Mouse (Mus musculus): ENCODE results near the gene Arhgap9. TPM values are rescaled to one million over a fixed set of nuclear protein-coding genes. Genes with fewer than 3 reads are reported as not detected.
A peak's percentile ranks its signal among the peaks of the same experiment; 100 is the strongest.
"Not testable (repeated sequence)": the region's sequence is repeated elsewhere in the genome, so short reads cannot be mapped to it uniquely, and the experiment has no call there.

Gene Arhgap9
- polyA plus RNA-seq, 1 experiment from 2014 or later = not detected

DNA sequence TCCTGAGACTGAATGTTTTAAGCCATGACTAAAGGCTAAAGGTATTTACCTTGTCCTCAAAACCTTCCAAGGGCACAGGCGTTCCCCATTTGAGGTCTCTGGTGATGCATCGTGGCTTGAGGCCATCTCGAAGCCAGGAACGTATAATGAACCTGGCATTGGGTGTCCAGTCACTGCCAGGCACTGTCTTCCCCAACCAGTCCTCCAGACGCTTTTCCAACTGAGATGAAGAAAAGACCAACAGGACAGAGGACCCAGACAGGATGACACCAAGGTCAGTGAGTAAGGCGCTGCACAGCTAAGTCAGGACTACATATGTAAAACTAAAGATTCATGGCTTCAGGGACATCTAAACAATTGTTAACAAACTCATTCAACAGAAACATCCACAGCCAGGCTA lies 21.4 kb upstream of the Arhgap9 start:
- ChIA-PET POLR2A (interaction anchor here (1.2 kb wide), 1 partner anchor 9 kb away, joined by 6 read pairs; no protein-coding TSS in a partner anchor), CTCF (no interaction called here)
- no peak for TF ChIP-seq CTCF (IDR thresholded peaks at IDR 0.05)
- no peaks in the 10 kb centered on the region for H3K27me3 ChIP-seq
- ATAC-seq (no peak), DNase-seq (ENCODE audit: low read depth, low spot score) (no peak)
- in situ Hi-C loops (cut with MboI; ENCODE audit: low pct_unique_long_range_greater_than_20kb) = no loop called here

DNA sequence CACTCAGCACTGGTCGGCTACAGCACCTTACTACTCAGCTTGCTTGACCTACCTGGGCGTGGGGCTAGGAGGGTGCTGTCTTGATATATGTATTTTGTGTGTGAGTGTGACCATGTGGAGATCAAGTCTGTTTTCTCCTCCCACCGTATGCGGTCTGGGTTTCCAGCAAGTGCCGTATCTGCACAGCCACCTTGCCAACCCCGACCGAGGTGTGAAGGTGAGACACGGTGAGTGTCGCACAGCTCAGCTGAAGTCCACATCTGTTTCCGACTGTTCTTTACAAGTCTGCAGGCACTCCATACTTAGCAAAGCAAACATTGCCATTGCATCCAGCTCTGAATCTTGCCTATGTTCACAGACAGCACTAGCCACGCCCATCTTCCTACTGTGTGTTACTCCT lies 18.6 kb upstream of the Arhgap9 start:
- in situ Hi-C loops (cut with MboI; ENCODE audit: low pct_unique_long_range_greater_than_20kb) = no loop called here
- no peak for TF ChIP-seq CTCF (IDR thresholded peaks at IDR 0.05)
- POLR2A ChIA-PET = interaction anchor here (0.6 to 1.2 kb wide), 2 partner anchors 12 to 21 kb away, joined by 3 to 4 read pairs; no protein-coding TSS in a partner anchor
- CTCF ChIA-PET = no interaction called here
- DNase-seq (ENCODE audit: low read depth, low spot score) = no peak
- no peak for ATAC-seq
- H3K27me3 ChIP-seq = no peaks in the 10 kb centered on the region

DNA sequence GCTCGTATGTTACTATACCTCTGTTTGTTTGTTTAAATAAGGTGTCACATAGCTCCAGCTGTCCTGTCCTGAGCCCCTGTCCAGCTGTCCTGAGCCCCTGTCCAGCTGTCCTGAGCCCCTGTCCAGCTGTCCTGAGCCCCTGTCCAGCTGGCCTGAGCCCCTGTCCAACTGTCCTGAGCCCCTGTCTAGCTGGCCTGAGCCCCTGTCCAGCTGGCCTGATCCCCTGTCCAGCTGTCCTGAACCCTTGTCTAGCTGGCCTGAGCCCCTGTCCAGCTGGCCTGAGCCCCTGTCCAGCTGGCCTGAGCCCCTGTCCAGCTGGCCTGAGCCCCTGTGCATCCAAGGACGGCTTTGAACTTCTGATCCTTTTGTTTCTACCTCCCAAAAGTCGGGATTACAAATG lies 12.6 kb upstream of the Arhgap9 start:
- ATAC-seq; H3K27me3 ChIP-seq; in situ Hi-C loops (cut with MboI; ENCODE audit: low pct_unique_long_range_greater_than_20kb); POLR2A ChIA-PET; DNase-seq (ENCODE audit: low read depth, low spot score): not testable (repeated sequence)
- CTCF ChIA-PET = interaction anchor here (1.5 kb wide), 1 partner anchor 11 kb away, joined by 5 read pairs; no protein-coding TSS in a partner anchor

DNA sequence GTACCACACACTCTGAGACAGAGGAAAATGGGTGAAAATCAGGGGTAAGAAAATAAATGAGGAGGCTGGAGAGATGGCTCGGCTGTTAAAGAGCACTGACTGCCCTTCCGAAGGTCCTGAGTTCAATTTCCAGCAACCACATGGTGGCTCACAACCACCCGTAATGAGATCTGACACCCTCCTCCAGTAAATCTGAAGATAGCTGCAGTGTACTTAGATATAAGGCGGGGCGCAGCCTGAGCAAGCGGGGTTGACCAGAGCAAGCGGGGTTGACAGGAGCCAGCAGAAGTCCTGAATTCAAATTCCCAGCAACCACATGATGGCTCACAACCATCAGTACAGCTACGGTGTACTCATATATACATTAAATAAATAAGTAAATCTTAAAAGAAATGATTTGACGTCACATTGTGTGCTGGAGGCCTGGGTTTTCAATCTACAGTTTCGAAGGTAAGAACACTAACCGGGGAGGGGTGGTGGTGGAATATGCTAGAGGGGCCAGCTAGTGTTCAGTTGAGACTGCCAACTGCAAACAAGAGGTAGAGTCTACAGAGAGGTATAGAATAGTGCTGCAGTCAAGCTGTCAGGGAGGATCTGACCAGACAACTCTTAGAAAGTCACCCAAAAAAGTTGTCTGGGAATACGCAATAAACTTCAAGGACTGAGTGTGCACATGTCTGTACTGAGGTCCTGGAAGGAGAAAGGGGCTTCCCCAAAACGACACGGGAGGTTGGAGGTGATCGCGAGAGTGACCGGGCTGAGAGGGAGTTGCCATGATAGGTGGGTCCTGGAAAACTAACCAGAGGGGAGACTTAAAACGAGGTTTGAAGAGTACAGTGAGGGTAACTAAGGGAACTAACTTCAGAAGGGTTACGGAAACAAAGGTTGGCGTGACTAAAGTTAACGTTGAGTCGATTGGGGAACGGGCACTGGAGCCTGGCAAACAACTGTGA lies 11.0 kb upstream of the Arhgap9 start:
- DNase-seq (ENCODE audit: low read depth, low spot score) = no peak
- POLR2A ChIA-PET = interaction anchor here (0.9 to 1.2 kb wide), 3 partner anchors 16 to 24 kb away, joined by 3 to 4 read pairs (median 3); no protein-coding TSS in a partner anchor
- CTCF ChIA-PET = interaction anchor here (0.6 to 2.0 kb wide), 2 partner anchors 8 to 11 kb away, joined by 3 to 7 read pairs; partner anchors contain the start of gene Arhgap9
- no peak for TF ChIP-seq CTCF (IDR thresholded peaks at IDR 0.05)
- H3K27me3 ChIP-seq = no peaks in the 10 kb centered on the region
- in situ Hi-C loops (cut with MboI; ENCODE audit: low pct_unique_long_range_greater_than_20kb) = no loop called here
- peak; percentile 23 for ATAC-seq

DNA sequence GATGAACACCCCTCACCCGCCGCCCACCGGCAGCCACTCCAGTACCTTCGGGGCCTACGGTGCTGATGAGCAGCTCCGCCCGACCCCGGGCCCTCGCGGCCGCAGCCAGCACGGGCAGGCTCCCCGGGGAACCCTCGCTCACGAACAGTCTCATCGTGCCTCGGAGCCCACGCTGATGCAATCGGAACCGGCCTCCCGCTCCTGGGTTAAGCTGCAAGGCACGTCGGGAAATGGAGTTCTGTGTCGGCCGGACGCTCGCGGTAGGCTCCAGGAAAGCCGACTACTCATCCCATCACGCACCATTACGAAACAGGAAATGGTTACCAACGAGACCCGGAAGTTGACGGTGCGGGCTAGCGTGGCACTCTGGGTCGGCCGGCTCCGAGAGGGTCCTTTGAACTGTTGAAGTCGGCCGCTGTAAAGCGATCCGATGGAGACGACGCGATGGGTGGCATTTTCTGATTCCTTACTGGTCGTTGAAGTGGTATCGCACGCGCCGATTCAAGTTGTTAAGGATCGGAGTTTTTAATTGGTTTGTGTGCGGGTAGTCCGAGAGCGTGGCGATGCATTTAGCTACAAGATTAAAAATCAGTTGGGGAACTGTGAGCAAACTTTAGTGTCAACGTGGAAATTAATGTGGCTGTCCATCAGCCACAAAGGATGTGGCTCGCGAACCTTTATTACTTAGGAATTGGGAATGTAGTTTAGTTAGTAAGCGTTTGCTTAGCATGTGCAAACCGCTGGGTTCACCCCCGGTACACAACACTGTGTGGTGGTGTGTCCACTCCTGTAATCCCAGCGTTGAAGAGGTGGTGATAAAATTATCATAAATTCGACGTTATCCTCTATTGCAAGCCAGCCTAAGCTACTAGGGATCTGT lies 10.0 kb upstream of the Arhgap9 start, which contains the start of gene Mars:
TSS of gene Mars (minus strand) at position 311 of the 880 bp plus-strand sequence.
- POLR2A ChIA-PET = interaction anchor here (1.1 to 1.5 kb wide), 3 partner anchors 18 to 25 kb away, joined by 3 to 4 read pairs (median 3); no protein-coding TSS in a partner anchor

DNA sequence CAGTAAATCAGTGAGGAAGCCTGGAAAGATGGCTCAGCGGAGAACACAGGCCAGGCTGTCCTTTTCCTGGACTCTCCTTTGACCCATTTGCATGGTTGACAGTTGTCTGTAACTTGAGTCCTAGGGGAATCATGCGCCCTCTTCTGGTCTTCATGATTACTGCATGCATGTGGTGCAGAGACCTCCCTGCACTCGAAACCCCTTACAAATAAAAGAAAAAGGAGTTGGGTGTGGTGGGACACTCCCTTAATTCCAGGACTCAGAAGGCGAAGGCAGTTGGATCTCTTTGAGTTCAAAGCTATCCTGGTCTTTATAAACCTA lies 9.4 kb upstream of the Arhgap9 start:
- in situ Hi-C loops (cut with MboI; ENCODE audit: low pct_unique_long_range_greater_than_20kb) = no loop called here

More for the DNA sequence above, 10.0 kb upstream of the Arhgap9 start, which contains the start of gene Mars:
- no peak for TF ChIP-seq CTCF (IDR thresholded peaks at IDR 0.05)
- in situ Hi-C loops (cut with MboI; ENCODE audit: low pct_unique_long_range_greater_than_20kb) = no loop called here
- peak; percentile 88 for ATAC-seq
- DNase-seq (ENCODE audit: low read depth, low spot score) = peak; percentile 80
- no peaks in the 10 kb centered on the region for H3K27me3 ChIP-seq
- CTCF ChIA-PET = interaction anchor here (0.8 to 2.0 kb wide), 6 partner anchors 8 to 27 kb away, joined by 3 to 8 read pairs (median 4); partner anchors contain the start of gene Arhgap9

DNA sequence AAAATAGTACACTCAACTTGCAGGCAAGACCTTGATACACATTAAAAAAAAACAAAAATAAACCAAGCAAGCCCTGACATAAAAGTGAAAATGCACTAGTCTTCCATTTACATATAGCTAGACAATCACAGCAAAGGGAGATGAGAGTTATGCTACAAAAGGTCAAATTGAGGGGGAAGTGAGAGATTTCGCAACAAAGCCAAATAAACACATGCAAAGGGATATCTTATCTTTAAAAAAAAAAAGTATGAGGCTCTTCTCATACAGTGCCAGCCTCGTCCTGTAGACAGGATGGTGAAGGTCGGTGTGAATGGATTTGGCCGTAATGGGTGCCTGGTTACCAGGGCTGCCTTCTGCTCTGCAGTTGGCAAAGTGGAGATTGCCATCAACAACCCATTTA lies 8.9 kb upstream of the Arhgap9 start:
- no peak for TF ChIP-seq CTCF (IDR thresholded peaks at IDR 0.05)
- no peak for ATAC-seq
- in situ Hi-C loops (cut with MboI; ENCODE audit: low pct_unique_long_range_greater_than_20kb) = no loop called here
- POLR2A ChIA-PET = interaction anchor here (1.5 kb wide), 1 partner anchor 19 kb away, joined by 3 read pairs; no protein-coding TSS in a partner anchor
- DNase-seq (ENCODE audit: low read depth, low spot score) = no peak
- CTCF ChIA-PET = interaction anchor here (1.0 to 2.0 kb wide), 5 partner anchors 9 to 26 kb away, joined by 3 to 8 read pairs (median 4); partner anchors contain the start of gene Arhgap9
- H3K27me3 ChIP-seq = no peaks in the 10 kb centered on the region

More for the DNA sequence above, 9.4 kb upstream of the Arhgap9 start:
- ATAC-seq = peak; percentile 40
- no peak for DNase-seq (ENCODE audit: low read depth, low spot score)
- no peaks in the 10 kb centered on the region for H3K27me3 ChIP-seq
- CTCF ChIA-PET = interaction anchor here (0.8 to 2.0 kb wide), 7 partner anchors 8 to 27 kb away, joined by 3 to 8 read pairs (median 4); partner anchors contain the start of gene Arhgap9
- no peak for TF ChIP-seq CTCF (IDR thresholded peaks at IDR 0.05)
- POLR2A ChIA-PET = interaction anchor here (1.5 kb wide), 1 partner anchor 18 kb away, joined by 3 read pairs; no protein-coding TSS in a partner anchor

DNA sequence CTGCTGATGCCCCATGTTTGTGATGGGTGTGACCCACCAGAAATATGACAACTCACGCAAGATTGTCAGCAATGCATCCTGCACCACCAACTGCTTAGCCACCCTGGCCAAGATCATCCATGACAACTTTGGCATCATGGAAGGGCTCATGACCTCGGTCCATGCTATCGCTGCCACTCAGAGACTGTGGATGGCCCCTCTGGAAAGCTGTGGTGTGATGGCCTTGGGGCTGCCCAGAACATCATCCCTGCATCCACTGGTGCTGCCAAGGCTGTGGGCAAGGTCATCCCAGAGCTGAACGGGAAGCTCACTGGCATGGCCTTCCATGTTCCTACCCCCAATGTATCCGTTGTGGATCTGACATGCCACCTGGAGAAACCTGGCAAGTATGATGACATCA lies 8.2 kb upstream of the Arhgap9 start:
- in situ Hi-C loops (cut with MboI; ENCODE audit: low pct_unique_long_range_greater_than_20kb); ATAC-seq; DNase-seq (ENCODE audit: low read depth, low spot score); H3K27me3 ChIP-seq; POLR2A ChIA-PET: not testable (repeated sequence)
- CTCF ChIA-PET = interaction anchor here (1.0 kb wide), 2 partner anchors 13 to 25 kb away, joined by 3 to 4 read pairs; no protein-coding TSS in a partner anchor

DNA sequence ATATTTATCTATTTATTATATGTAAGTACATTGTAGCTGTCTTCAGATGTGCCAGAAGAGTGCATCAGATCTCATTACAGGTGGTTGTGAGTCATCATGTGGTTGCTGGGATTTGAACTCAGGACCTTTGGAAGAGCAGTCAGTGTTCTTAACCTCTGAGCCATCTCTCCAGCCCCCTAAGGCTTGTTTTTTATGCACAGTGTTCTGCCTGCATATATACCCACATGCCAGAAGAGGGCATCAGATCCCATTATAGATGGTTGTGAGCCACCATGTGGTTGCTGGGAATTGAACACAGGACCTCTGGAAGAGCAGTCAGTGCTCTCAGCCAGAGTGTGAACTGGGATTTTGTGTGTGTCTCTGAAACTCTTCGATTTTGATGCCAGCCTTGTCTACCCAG lies 6.8 kb upstream of the Arhgap9 start:
- peak; percentile 35 for TF ChIP-seq CTCF (IDR thresholded peaks at IDR 0.05)
- DNase-seq (ENCODE audit: low read depth, low spot score); ATAC-seq; H3K27me3 ChIP-seq; POLR2A ChIA-PET; CTCF ChIA-PET: not testable (repeated sequence)
- in situ Hi-C loops (cut with MboI; ENCODE audit: low pct_unique_long_range_greater_than_20kb) = loop anchor here (5.0 kb wide), 1 partner anchor 58 kb away; no protein-coding TSS in a partner anchor
